Mouse (Mus musculus) forebrain, embryonic 15.5 days (tissue): ENCODE data around the gene Acot11. TPM values are rescaled to one million over a fixed set of nuclear protein-coding genes. Genes with fewer than 3 reads are reported as not detected.
"Not testable (repeated sequence)": the region's sequence is repeated elsewhere in the genome, so short reads cannot be mapped to it uniquely, and the experiment has no call there.

ENCODE experiments used
- ATAC-seq: fragments of 200-750 bp; cut with Nextera tagmentation; replicated peaks from 2 replicates; pipeline ENCODE4 v1.8.0; 2017; ENCODE audit warnings: mild to moderate bottlenecking, moderate TSS enrichment, moderate library complexity
- H3K27ac ChIP-seq: fragments of 300-500 bp; sonication (generic); replicated peaks from 2 replicates; pipeline ENCODE4 v1.5.1; 2015; ENCODE audit warnings: mild to moderate bottlenecking, inconsistent platforms
- H3K27me3 ChIP-seq: fragments of 300-500 bp; sonication (generic); 2 replicates; pipeline ENCODE4 v1.6.1; 2015; ENCODE audit warnings: inconsistent platforms
- H3K36me3 ChIP-seq: fragments of 300-500 bp; sonication (generic); 2 replicates; pipeline ENCODE4 v1.6.1; 2015; ENCODE audit warnings: mild to moderate bottlenecking, inconsistent platforms
- H3K4me1 ChIP-seq: fragments of 300-500 bp; sonication (generic); 2 replicates; pipeline ENCODE4 v1.6.1; 2015; ENCODE audit warnings: inconsistent platforms
- H3K4me2 ChIP-seq: fragments of 300-500 bp; sonication (generic); replicated peaks from 2 replicates; pipeline ENCODE4 v1.6.1; 2015; ENCODE audit warnings: mild to moderate bottlenecking, inconsistent platforms
- H3K4me3 ChIP-seq: fragments of 300-500 bp; sonication (generic); 2 replicates; pipeline ENCODE4 v1.5.1; 2015; ENCODE audit warnings: mild to moderate bottlenecking, inconsistent platforms
- H3K9ac ChIP-seq: fragments of 300-500 bp; sonication (generic); replicated peaks from 2 replicates; pipeline ENCODE4 v1.6.1; 2015; ENCODE audit warnings: mild to moderate bottlenecking, inconsistent platforms
- H3K9me3 ChIP-seq: fragments of 300-500 bp; sonication (generic); 2 replicates; pipeline ENCODE4 v1.6.1; 2016; ENCODE audit warnings: inconsistent platforms
- whole genome bisulfite sequencing: fragments of 180-500 bp; shearing (Covaris S2); methylation state at CpG from one replicate; pipeline ENCODE4 v1.1.7; 2015; ENCODE audit warnings: mixed read lengths; 5-methylcytosine and 5-hydroxymethylcytosine counted together
- polyA plus RNA-seq: library from polyadenylated mRNA; unstranded; fragments of >200 nt; fragmentation: Nextera tagmentation; extraction: Ambion mirVana; gene quantifications from 2 replicates; pipeline ENCODE4 v1.2.1, GENCODE M21; 2015

Acot11 gene
- polyA plus RNA-seq, 1 experiment from 2014 or later, result 1.3 TPM

DNA sequence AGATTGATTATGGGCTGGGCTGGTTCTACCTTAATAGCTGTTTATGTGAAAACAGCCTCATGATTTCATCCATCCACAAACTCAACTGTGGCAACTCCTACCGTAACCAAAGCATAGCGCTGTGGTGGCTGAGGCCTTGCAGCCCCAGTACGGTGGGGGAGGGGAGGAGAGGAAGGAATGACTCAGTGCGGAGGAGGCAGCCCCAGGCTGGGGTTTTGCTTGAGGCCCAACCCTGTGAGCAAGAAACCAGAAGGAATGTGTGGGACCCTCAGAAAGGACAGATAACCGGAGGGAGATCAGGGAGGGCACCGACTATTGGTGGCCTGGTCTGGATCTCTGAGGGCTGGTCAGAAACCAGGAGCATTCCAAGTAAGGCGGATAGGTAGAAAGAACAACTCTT is 17.0 kb downstream of the Acot11 start:
- Histone ChIP-seq H3K27ac (0 out of 2 replicates have a peak overlapping the region, but pooled peaks have one; percentile 8), H3K4me3 (no peak overlapping the region), H3K9ac (no peak overlapping the region), H3K36me3 (no peaks in the 10 kb centered on the region), H3K9me3 (no peaks in the 10 kb centered on the region), H3K4me2 (no peak overlapping the region), H3K4me1 (peaks cover 32% of the 10 kb centered on the region), H3K27me3 (no peaks in the 10 kb centered on the region)
- ATAC-seq, result no peak
- 73% methylated on average over 7 of the region's 7 CpGs for WGBS

DNA sequence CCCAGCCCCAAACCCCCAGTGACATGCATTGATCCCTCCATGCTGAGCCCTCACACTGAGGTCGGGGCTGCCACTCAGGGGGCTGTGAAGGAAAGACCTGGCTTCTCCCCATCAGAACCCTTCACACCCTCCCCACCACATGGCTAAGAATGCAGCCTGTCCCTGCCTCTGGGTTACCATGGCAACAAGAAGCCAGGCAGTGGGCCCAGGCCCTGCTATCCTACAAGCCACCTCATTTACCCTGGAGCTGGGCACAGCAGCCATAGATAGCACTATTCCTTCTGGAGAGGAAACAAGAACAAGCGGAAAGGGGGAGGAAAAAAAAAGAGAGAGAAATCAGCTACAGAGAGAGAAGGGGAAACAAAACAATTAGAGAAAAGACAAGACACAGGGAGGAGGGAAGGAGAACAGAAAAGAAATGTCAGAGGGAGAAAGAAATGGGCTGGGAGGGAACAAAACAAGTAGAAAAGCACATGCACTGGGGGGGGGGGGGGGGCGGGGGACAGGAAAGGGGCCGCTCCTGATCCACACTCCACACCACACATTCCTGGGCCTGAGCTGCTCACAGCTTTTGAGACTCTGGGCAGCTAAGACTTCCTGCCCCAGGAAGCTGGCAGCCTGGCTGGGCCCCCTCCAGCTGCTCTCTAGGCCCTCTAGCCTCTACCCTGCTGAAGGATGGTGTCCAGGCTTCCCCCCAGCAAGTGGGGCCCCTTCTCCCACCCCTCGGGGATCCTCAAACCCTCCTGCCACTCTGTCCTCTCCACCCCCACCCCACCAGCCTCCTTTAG is 18.9 kb downstream of the Acot11 start:
- peak; percentile 94 for ATAC-seq
- Histone ChIP-seq H3K9ac (no peak overlapping the region), H3K27me3 (no peaks in the 10 kb centered on the region), H3K4me2 (no peak overlapping the region), H3K27ac (peak overlapping the region; percentile 84), H3K9me3 (no peaks in the 10 kb centered on the region), H3K36me3 (no peaks in the 10 kb centered on the region), H3K4me3 (no peak overlapping the region), H3K4me1 (peaks cover 32% of the 10 kb centered on the region)
- 0% methylated on average over 3 of the region's 5 CpGs for WGBS

DNA sequence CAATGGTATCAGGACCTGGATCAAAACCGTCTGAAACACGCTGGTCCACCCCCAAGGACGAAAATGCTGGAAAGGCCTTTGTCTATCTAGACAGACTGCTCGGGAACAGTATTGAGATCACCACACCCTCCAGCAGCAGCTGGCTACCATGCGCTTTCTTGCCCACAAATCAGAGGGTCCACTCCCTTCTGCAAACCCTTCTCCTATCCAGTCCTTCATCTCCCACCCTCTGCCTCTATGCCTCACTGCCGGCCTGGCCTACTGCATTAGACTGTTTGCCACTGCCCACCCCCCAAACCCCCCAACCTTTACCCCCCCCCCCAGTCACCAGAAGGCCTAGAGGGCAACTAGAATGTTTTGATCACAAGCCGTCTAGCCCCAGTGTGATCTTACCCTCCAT is 19.5 kb downstream of the Acot11 start:
- Histone ChIP-seq H3K4me2 (no peak overlapping the region), H3K36me3 (no peaks in the 10 kb centered on the region), H3K4me1 (peaks cover 37% of the 10 kb centered on the region), H3K4me3 (no peak overlapping the region), H3K27ac (peak overlapping the region; percentile 84), H3K9ac (no peak overlapping the region), H3K9me3 (no peaks in the 10 kb centered on the region), H3K27me3 (no peaks in the 10 kb centered on the region)
- ATAC-seq, result peak; percentile 18; the same call in 1 of the 2 replicates
- 45% methylated on average over 7 of the region's 7 CpGs for WGBS

DNA sequence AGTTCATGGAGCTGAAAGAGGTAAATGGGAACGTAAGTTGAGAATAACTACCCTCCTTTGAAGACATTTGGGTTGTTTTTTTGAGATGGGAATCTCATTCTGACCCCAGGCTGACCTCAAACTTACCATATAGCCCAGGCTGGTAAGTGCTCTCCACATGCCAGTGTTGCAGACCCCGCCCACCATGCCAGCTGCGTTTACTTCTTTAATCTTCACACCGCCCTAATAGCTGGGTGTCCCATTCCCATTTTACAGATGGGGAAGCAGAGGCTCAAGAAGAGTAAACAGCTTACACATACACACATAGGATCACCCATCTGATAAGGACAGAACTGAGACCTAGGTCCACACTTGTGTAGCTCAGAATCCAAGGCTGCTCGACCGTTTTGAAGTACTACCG is 20.0 kb downstream of the Acot11 start:
- Histone ChIP-seq H3K9me3 (no peaks in the 10 kb centered on the region), H3K9ac (no peak overlapping the region), H3K4me1 (peaks cover 39% of the 10 kb centered on the region), H3K4me2 (no peak overlapping the region), H3K27ac (no peak overlapping the region), H3K36me3 (no peaks in the 10 kb centered on the region), H3K27me3 (no peaks in the 10 kb centered on the region), H3K4me3 (no peak overlapping the region)
- 92% methylated on average over 7 of the region's 7 CpGs for WGBS
- no peak for ATAC-seq

DNA sequence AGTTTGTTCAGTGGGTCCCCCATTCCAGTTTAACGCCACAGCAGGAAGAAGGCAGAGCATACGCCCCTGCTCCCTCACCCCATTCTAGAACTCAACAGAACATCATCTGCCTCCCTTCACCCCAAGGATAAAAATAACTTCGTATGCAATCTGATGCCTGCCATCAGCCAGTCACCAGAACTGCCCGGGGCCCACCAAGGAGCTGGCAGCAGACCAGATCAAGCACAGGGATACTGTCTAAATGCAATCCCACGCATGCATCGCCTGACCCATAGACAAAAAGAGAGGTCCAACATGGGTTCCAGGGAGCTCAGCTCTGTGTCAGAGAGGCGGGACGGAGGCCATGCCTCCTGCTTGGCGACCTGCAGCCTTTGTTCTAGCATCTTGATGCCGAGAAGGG is 21.7 kb downstream of the Acot11 start:
- H3K4me1 ChIP-seq, result peaks cover 49% of the 10 kb centered on the region
- WGBS, result 63% methylated on average over 10 of the region's 10 CpGs

DNA sequence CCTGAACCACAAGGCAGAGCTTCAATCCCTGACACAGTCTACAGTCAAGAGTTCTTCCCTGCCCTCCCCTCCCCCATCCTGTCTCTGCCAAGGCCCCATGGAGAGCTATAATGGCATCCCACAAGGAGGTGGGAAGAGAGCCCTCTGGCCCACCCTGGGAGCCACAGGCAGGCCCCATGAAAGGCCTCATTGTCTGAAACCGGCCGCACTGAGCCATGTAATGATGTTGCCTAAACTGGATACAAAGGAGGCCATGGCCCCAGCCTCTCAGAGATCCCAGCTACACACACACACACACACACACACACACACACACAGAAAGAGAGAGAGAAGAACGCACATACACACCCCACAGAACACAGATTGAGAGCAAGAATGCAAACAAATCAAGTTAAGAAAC is 24.8 kb downstream of the Acot11 start:
- H3K9me3 ChIP-seq, result no peaks in the 10 kb centered on the region
- ATAC-seq, result peak; percentile 55
- H3K4me3 ChIP-seq, result no peak overlapping the region
- 3% methylated on average over 3 of the region's 3 CpGs for WGBS
- H3K9ac ChIP-seq, result no peak overlapping the region
- no peak overlapping the region for H3K27ac ChIP-seq
- H3K4me1 ChIP-seq, result peaks cover 43% of the 10 kb centered on the region
- no peaks in the 10 kb centered on the region for H3K27me3 ChIP-seq
- H3K36me3 ChIP-seq, result no peaks in the 10 kb centered on the region
- no peak overlapping the region for H3K4me2 ChIP-seq

More for the DNA sequence above, 21.7 kb downstream of the Acot11 start:
- H3K36me3 ChIP-seq, result no peaks in the 10 kb centered on the region
- no peak for ATAC-seq
- H3K27me3 ChIP-seq, result no peaks in the 10 kb centered on the region
- no peak overlapping the region for H3K27ac ChIP-seq
- no peak overlapping the region for H3K9ac ChIP-seq
- no peak overlapping the region for H3K4me2 ChIP-seq
- H3K4me3 ChIP-seq, result no peak overlapping the region
- H3K9me3 ChIP-seq, result no peaks in the 10 kb centered on the region

DNA sequence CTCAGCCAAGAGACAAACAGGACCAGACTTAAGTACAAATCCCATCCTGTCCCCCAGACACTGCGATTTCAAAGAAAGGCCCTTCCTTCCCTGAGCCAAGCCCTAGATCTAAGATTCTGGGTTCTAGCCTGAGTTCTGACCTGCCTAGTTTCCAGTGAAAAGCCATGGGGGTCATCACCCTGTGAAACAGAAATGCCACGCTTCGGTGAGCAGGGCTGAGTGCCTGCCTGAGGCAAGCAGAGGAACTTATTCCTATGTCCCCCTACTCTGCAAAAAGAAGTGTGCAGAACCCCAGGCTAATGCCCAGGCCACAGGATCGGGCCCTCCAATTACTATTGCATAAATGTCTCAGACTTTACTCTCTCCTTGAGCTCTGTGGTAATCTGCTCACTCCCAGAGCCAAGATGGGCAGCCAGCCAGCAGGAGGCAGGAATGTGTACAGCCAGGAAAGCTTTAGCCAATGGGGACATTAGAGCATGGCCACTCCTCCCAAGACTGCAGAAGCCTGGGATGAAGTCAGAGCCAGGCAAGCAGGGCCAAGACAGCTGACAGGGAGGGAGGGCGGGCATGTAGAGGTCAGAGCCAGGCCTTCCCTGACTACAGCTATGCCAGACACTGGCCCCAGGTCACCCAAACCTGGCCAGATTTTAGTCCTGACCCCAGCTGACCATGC is 26.5 kb downstream of the Acot11 start:
- WGBS, result 28% methylated on average over 5 of the region's 5 CpGs
- ATAC-seq, result peak; percentile 82
- Histone ChIP-seq H3K27ac (peak overlapping the region; percentile 68), H3K4me3 (no peak overlapping the region), H3K27me3 (no peaks in the 10 kb centered on the region), H3K36me3 (no peaks in the 10 kb centered on the region), H3K9ac (no peak overlapping the region), H3K4me2 (no peak overlapping the region), H3K9me3 (no peaks in the 10 kb centered on the region), H3K4me1 (peaks cover 42% of the 10 kb centered on the region)

DNA sequence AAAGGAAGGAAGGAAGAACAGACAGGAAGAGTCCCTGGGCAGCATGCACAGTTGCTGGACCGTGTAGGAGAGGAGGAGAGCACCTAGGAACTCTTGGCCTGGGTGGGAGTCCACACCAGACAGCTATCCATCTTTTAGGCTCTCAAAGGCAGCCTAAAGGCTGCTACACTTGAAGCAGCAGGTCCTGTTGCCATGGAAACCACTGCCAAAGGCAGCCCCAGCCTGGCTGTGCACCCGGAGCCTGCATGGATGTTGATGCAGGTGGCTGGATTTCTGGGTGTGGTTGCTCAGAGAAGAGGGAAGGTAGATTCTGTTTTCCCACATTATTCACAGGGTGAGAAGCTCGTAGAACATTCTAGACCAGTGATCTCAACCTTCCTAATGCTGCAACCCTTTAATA is 27.8 kb downstream of the Acot11 start:
- 31% methylated on average over 3 of the region's 3 CpGs for WGBS
- ATAC-seq, result peak; percentile 62
- Histone ChIP-seq H3K27ac (peak overlapping the region; percentile 61), H3K36me3 (no peaks in the 10 kb centered on the region), H3K9me3 (no peaks in the 10 kb centered on the region), H3K4me2 (no peak overlapping the region), H3K9ac (no peak overlapping the region), H3K4me3 (no peak overlapping the region), H3K4me1 (peaks cover 42% of the 10 kb centered on the region), H3K27me3 (no peaks in the 10 kb centered on the region)

DNA sequence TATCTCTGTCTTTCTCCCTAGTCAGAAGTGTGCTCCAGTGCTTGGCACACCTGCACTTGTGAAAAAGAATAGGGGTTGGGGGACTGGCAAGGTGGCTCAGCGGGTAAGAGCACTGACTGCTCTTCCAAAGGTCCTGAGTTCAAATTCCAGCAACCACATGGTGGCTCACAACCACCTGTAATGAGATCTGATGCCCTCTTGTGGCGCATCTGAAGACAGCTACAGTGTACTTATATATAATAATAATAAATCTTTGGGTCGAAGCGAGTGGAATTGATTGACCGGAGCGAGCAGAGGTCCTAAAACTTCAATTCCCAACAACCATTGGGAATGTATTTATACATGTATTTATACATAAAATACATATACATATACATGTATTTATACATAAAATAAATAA is 29.0 kb downstream of the Acot11 start:
- ATAC-seq, H3K27ac ChIP-seq, H3K9ac ChIP-seq, H3K4me2 ChIP-seq, H3K36me3 ChIP-seq, H3K4me3 ChIP-seq, H3K27me3 ChIP-seq, H3K9me3 ChIP-seq: not testable (repeated sequence)
- 90% methylated on average over 6 of the region's 6 CpGs for WGBS
- peaks cover 41% of the 10 kb centered on the region for H3K4me1 ChIP-seq

DNA sequence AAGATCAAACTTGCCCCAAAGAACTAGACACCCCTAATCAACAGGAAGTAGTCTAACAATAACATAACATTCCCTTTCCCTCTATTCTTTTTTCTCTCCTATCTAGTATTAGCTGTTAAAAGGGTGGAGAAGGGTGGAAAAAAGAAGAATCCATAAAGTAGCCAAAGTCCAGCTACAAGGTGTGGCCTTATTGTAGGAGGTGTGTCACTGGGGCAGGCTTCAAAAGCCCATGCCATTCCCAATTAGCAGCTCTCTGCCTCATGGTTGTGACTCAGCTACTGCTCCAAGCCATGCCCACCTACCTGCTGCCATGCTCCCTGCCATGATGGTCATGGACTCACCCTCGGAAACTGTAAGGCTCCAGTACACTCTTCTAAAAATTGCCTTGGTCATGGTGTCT is 32.2 kb downstream of the Acot11 start:
- no peak overlapping the region for H3K4me2 ChIP-seq
- H3K4me1 ChIP-seq, result peaks cover 13% of the 10 kb centered on the region
- no peak for ATAC-seq
- no peak overlapping the region for H3K4me3 ChIP-seq
- no peaks in the 10 kb centered on the region for H3K27me3 ChIP-seq
- H3K9ac ChIP-seq, result no peak overlapping the region
- WGBS, result 100% methylated on average over 1 of the region's 1 CpGs
- H3K27ac ChIP-seq, result no peak overlapping the region
- no peaks in the 10 kb centered on the region for H3K9me3 ChIP-seq
- no peaks in the 10 kb centered on the region for H3K36me3 ChIP-seq

DNA sequence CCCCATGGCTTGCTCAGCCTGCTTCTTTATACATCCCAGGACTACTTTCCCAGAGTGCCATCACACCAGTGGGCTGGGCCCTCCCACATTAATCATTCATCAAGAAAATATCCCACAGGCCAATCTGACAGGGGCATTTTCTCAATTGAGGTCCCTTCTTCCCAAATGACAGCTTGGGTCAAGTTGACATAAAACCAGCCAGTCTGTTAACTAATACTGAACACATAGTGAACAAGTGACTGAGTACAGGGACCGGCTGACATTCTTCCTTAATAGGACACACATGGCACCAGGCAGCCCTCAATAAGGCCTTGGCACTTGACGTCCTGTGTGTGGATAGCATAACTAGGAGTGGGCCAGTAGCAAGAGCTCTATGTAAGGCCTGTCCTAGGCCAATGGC is 35.5 kb downstream of the Acot11 start:
- Histone ChIP-seq H3K36me3 (no peaks in the 10 kb centered on the region), H3K4me3 (no peak overlapping the region), H3K27me3 (no peaks in the 10 kb centered on the region), H3K9me3 (no peaks in the 10 kb centered on the region), H3K4me1 (no peaks in the 10 kb centered on the region), H3K27ac (no peak overlapping the region), H3K9ac (no peak overlapping the region), H3K4me2 (no peak overlapping the region)
- 72% methylated on average over 2 of the region's 2 CpGs for WGBS
- no peak for ATAC-seq

DNA sequence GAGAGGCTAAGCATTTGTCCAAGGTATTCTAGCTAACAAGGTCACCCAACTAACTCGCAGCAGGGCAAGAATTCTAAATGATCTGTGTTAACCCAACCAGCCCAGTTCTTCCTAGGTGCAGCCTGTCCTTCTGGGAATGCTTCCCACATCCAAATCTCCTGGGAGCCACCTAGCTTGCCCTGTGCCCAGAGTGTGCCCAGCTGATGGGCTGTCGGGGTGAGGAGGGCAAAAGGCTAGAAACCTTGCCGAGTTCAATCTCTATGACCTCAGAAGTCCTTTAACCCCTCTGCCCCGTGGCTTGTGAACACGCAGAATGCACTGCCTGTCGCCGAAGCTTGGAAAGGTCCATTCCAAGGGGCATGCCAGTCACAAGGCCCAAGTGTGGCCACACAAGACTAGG is 40.6 kb downstream of the Acot11 start:
- WGBS, result 72% methylated on average over 7 of the region's 7 CpGs
- Histone ChIP-seq H3K9ac (no peak overlapping the region), H3K4me3 (no peak overlapping the region), H3K27ac (no peak overlapping the region), H3K27me3 (no peaks in the 10 kb centered on the region), H3K4me2 (no peak overlapping the region), H3K9me3 (no peaks in the 10 kb centered on the region), H3K36me3 (no peaks in the 10 kb centered on the region), H3K4me1 (no peaks in the 10 kb centered on the region)
- no peak for ATAC-seq
